Mouse (Mus musculus) G1E (cell line): ENCODE data around the gene Lrrc42. TPM values are rescaled to one million over a fixed set of nuclear protein-coding genes. Genes with fewer than 3 reads are reported as not detected.

Experiments used
- ATAC-seq: 2 replicates; pipeline ENCODE4 v1.8.0; 2016; ENCODE audit warnings: mild to moderate bottlenecking; ENCODE audit not compliant: insufficient number of reproducible peaks, poor library complexity, low FRiP score, severe bottlenecking; ENCODE audit errors: extremely low read depth
- DNase-seq: peaks from one replicate; pipeline ENCODE4 v3.0.0; 2012; ENCODE audit warnings: low spot score
- H3K27me3 ChIP-seq: 2 replicates; pipeline ENCODE4 v1.6.1; 2012; ENCODE audit warnings: mild to moderate bottlenecking, low read length, inconsistent platforms; ENCODE audit not compliant: insufficient read depth
- H3K36me3 ChIP-seq: replicated peaks from 2 replicates; pipeline ENCODE3; 2012; ENCODE audit warnings: mild to moderate bottlenecking, inconsistent platforms
- H3K4me1 ChIP-seq: 2 replicates; pipeline ENCODE4 v1.6.1; 2012; ENCODE audit warnings: low read depth, low read length, inconsistent platforms, mixed read lengths; ENCODE audit not compliant: insufficient read depth
- H3K4me3 ChIP-seq: 2 replicates; pipeline ENCODE4 v1.5.1; 2012; ENCODE audit warnings: low read depth, mild to moderate bottlenecking, inconsistent platforms, low read length, moderate library complexity, mixed read lengths
- H3K9me3 ChIP-seq: replicated peaks from 2 replicates; pipeline ENCODE4 v1.6.1; 2012; ENCODE audit warnings: inconsistent platforms
- CTCF ChIP-seq: IDR thresholded peaks from 2 replicates; pipeline ENCODE4 v1.5.1; 2012; ENCODE audit warnings: low read depth, low read length, inconsistent platforms, mixed read lengths
- GATA1 ChIP-seq: IDR thresholded peaks from 2 replicates; pipeline ENCODE4 v1.6.1; 2012; ENCODE audit warnings: borderline replicate concordance, low read length, inconsistent platforms, mixed read lengths
- GATA2 ChIP-seq: IDR thresholded peaks from 2 replicates; pipeline ENCODE4 v1.6.1; 2012; ENCODE audit warnings: low read depth, low read length, inconsistent platforms, borderline replicate concordance
- POLR2AphosphoS5 ChIP-seq: IDR thresholded peaks from 2 replicates; pipeline ENCODE4 v1.6.1; 2012; ENCODE audit warnings: low read depth, low read length, inconsistent platforms; ENCODE audit not compliant: insufficient replicate concordance
- TAL1 ChIP-seq: conservative IDR thresholded peaks from 2 replicates; pipeline ENCODE4 v1.6.1; 2012; ENCODE audit warnings: low read depth, low read length, inconsistent platforms, mixed read lengths
- polyA plus RNA-seq: library from polyadenylated mRNA; stranded (reverse); fragments of >175 nt; gene quantifications from 2 replicates; pipeline ENCODE4 v1.2.3, GENCODE M21; 2012
- total RNA-seq, 2 experiments: library from RNA; stranded (forward) in 1 of 2; stranded (reverse) in 1 of 2; fragments of 200-1000 nt in 1 of 2; fragments of >200 nt in 1 of 2; fragmentation: Nextera tagmentation in 1 of 2; gene quantifications; 2 replicates each; pipeline ENCODE4 v1.2.3; 2014 to 2017

Gene Lrrc42
- total and polyA plus RNA-seq, 3 experiments, result 13.1 to 23.9 (median 13.9) TPM

DNA sequence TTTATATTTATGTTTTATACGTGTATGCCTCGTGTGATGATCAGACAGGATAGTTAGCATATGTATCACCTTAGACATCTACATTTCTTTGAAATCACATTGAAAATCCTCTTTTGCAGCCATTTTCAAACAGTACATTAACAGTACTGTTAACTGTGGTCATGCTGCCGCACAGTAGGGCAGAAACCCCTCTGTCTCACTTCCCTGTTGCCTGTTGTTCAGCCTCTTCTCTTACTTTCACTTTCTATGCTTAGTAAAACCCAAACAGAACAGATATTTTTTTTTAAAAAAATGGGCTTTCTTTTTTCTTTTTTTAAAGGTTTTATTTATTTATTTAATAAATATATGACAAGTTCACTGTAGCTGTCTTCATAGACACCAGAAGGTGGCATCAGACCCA, 59.5 kb downstream of the Lrrc42 start:
- no peaks in the 10 kb centered on the region for H3K27me3 ChIP-seq
- no peaks in the 10 kb centered on the region for H3K9me3 ChIP-seq
- TF ChIP-seq GATA1 (no peak), GATA2 (no peak), TAL1 (no peak)
- H3K4me1 ChIP-seq, result no peaks in the 10 kb centered on the region
- H3K4me3 ChIP-seq, result no peak overlapping the region
- H3K36me3 ChIP-seq, result peaks cover 90% of the 10 kb centered on the region
- no peak for DNase-seq
- no peak for ATAC-seq

DNA sequence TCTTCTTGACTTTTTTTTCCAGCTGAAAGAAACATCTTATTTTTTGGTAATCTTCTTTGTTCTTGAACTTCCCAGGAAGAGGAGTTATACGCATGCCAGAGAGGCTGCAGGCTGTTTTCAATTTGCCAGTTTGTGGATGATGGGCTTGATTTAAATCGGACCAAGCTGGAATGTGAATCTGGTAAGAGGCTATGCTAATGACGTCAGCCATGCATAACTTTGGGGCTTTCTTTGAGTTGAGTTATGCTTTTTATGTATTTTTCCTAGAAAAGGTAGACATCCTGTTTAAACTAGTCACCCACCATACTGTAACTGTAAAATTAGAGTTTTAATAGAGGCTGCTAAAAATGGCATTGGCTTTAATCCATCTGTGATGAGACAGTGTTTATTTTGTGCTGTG, 67.6 kb downstream of the Lrrc42 start:
- H3K4me1 ChIP-seq, result peaks cover 28% of the 10 kb centered on the region
- ATAC-seq (no peak), DNase-seq (no peak)
- H3K36me3 ChIP-seq, result peaks cover 67% of the 10 kb centered on the region
- TF ChIP-seq GATA2 (no peak), POLR2AphosphoS5 (no peak), CTCF (no peak), GATA1 (no peak), TAL1 (no peak)
- no peaks in the 10 kb centered on the region for H3K9me3 ChIP-seq
- no peak overlapping the region for H3K4me3 ChIP-seq
- no peaks in the 10 kb centered on the region for H3K27me3 ChIP-seq

Other genes with a start within 250 kb of the Lrrc42 start
- gene Mrpl37, start 186.7 kb downstream of the Lrrc42 start, total RNA-seq (2014; fragmentation: Nextera tagmentation), result 95.0 and 125 TPM in 2 replicates
- gene Mrpl37, start 186.7 kb downstream of the Lrrc42 start, total RNA-seq (2017), result 50.0 and 50.4 TPM in 2 replicates
- gene Mrpl37, start 186.7 kb downstream of the Lrrc42 start, polyA plus RNA-seq, result 41.0 and 51.9 TPM in 2 replicates
- gene Cyb5rl, start 186.5 kb downstream of the Lrrc42 start, total RNA-seq (2014; fragmentation: Nextera tagmentation), result 4.3 and 5.3 TPM in 2 replicates
- gene Cyb5rl, start 186.5 kb downstream of the Lrrc42 start, total RNA-seq (2017), result 4.2 and 5.2 TPM in 2 replicates
- gene Cyb5rl, start 186.5 kb downstream of the Lrrc42 start, polyA plus RNA-seq, result 3.8 and 4.3 TPM in 2 replicates
- gene Cdcp2, start 156.6 kb downstream of the Lrrc42 start, total RNA-seq (2014; fragmentation: Nextera tagmentation), result not detected in 2 replicates
- 0.06 and 0.11 TPM in 2 replicates for gene Cdcp2, start 156.6 kb downstream of the Lrrc42 start, total RNA-seq (2017)
- not detected in 2 replicates for gene Cdcp2, start 156.6 kb downstream of the Lrrc42 start, polyA plus RNA-seq
- 191 and 209 TPM in 2 replicates for gene Tmem59, start 75.1 kb downstream of the Lrrc42 start, total RNA-seq (2014; fragmentation: Nextera tagmentation)
- 89.2 and 113 TPM in 2 replicates for gene Tmem59, start 75.1 kb downstream of the Lrrc42 start, total RNA-seq (2017)
- 74.2 and 102 TPM in 2 replicates for gene Tmem59, start 75.1 kb downstream of the Lrrc42 start, polyA plus RNA-seq
- 26.5 and 65.8 TPM in 2 replicates for gene Tceanc2, start 74.4 kb downstream of the Lrrc42 start, total RNA-seq (2014; fragmentation: Nextera tagmentation)
- gene Tceanc2, start 74.4 kb downstream of the Lrrc42 start, total RNA-seq (2017), result 15.1 and 15.8 TPM in 2 replicates
- gene Tceanc2, start 74.4 kb downstream of the Lrrc42 start, polyA plus RNA-seq, result 13.4 and 17.6 TPM in 2 replicates
- 0.75 TPM in 1 of 2 replicates, not detected in the other for gene Ldlrad1, start 44.4 kb downstream of the Lrrc42 start, total RNA-seq (2014; fragmentation: Nextera tagmentation)
- not detected in 2 replicates for gene Ldlrad1, start 44.4 kb downstream of the Lrrc42 start, total RNA-seq (2017)
- not detected in 2 replicates for gene Ldlrad1, start 44.4 kb downstream of the Lrrc42 start, polyA plus RNA-seq
- 37.5 and 44.7 TPM in 2 replicates for gene Hspb11, start 61 bp upstream of the Lrrc42 start, total RNA-seq (2014; fragmentation: Nextera tagmentation)
- gene Hspb11, start 61 bp upstream of the Lrrc42 start, total RNA-seq (2017), result 31.0 and 33.8 TPM in 2 replicates
- gene Hspb11, start 61 bp upstream of the Lrrc42 start, polyA plus RNA-seq, result 8.9 and 9.1 TPM in 2 replicates
- not detected in 2 replicates for gene Dio1, start 53.6 kb upstream of the Lrrc42 start, total RNA-seq (2014; fragmentation: Nextera tagmentation)
- gene Dio1, start 53.6 kb upstream of the Lrrc42 start, total RNA-seq (2017), result not detected in 2 replicates
- gene Dio1, start 53.6 kb upstream of the Lrrc42 start, polyA plus RNA-seq, result not detected in 2 replicates
- 26.8 and 27.5 TPM in 2 replicates for gene Yipf1, start 60.8 kb upstream of the Lrrc42 start, total RNA-seq (2014; fragmentation: Nextera tagmentation)
- 35.8 and 45.5 TPM in 2 replicates for gene Yipf1, start 60.8 kb upstream of the Lrrc42 start, total RNA-seq (2017)
- gene Yipf1, start 60.8 kb upstream of the Lrrc42 start, polyA plus RNA-seq, result 8.8 and 13.4 TPM in 2 replicates
- 139 and 144 TPM in 2 replicates for gene Ndc1, start 114.3 kb upstream of the Lrrc42 start, total RNA-seq (2014; fragmentation: Nextera tagmentation)
- gene Ndc1, start 114.3 kb upstream of the Lrrc42 start, total RNA-seq (2017), result 48.9 and 56.3 TPM in 2 replicates
- gene Ndc1, start 114.3 kb upstream of the Lrrc42 start, polyA plus RNA-seq, result 6.7 and 8.6 TPM in 2 replicates
- gene Glis1, start 181.1 kb upstream of the Lrrc42 start, total RNA-seq (2014; fragmentation: Nextera tagmentation), result 0.38 TPM in 1 of 2 replicates, not detected in the other
- 0.16 TPM in 1 of 2 replicates, not detected in the other for gene Glis1, start 181.1 kb upstream of the Lrrc42 start, total RNA-seq (2017)
- 0.20 and 0.23 TPM in 2 replicates for gene Glis1, start 181.1 kb upstream of the Lrrc42 start, polyA plus RNA-seq